Mouse (Mus musculus): ENCODE results near the gene Cyp3a44. TPM values are rescaled to one million over a fixed set of nuclear protein-coding genes. Genes with fewer than 3 reads are reported as not detected.
"Not testable (repeated sequence)": the region's sequence is repeated elsewhere in the genome, so short reads cannot be mapped to it uniquely, and the experiment has no call there.

Cyp3a44 gene
- 10 to 100 TPM in 1 of 2 experiments, under 1 TPM in 1; 0.14 to 16.8 TPM for total RNA-seq (2021)
- long read RNA-seq, experiment 1, transcript Cyp3a44-201 (13 exons, 1,962 nt), result major isoform, 19 of 23 reads
- long read RNA-seq, experiment 1, partial matches to known transcripts, result 0 of 23 reads
- long read RNA-seq, experiment 1, other reads (novel, unspliced or antisense), result 4 of 23 reads
- long read RNA-seq, experiment 2, result 0 reads

DNA sequence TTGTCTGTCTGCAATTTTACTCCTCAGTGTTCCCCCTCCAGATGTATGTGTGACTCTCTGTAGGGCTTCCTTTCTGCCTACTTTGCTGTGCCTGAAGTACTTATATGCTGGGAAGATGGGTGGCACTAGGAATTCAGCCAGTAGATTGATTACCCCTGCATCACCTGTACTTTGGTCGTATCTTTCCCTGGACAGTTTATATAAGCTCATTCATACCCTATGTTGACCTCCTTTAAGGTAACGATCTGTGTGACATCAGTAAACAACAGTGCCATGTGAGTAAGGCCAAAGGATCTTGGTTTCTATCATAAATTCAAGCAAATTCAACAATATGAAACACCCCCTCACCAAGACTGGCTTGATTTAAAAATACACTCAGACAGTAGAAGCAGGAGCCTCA is at the start of gene Cyp3a44:
Gene Cyp3a44 (minus strand): TSS at position 79 of the 400 bp plus-strand sequence.
- not testable (repeated sequence) for DNase-seq (ENCODE audit: low spot score in 2 of 2)

GRCm38 (mm10) chr5:145800229-145800628 is 5.4 kb downstream of the Cyp3a44 start:
- not testable (repeated sequence) for DNase-seq (ENCODE audit: low spot score in 2 of 2)

DNA sequence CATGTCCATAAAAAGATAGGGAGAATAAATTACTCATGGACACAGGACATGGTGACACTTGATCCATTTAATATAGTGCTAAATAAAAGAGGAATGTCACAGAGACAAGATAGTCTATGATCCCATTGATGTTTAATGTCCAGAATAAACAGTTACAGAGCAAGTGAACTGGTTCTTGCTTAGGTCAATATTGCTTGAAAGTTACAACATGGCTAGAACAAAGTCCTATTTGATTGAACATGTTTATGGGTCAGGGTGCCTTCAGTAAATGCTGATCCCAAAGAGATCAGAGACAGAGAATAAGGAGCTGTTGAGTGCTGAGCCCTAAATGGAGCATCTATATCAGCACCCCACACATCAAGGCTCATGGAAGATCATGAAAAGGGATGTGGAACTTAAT is 12.4 kb downstream of the Cyp3a44 start:
- not testable (repeated sequence) for DNase-seq (ENCODE audit: low spot score in 2 of 2)

DNA sequence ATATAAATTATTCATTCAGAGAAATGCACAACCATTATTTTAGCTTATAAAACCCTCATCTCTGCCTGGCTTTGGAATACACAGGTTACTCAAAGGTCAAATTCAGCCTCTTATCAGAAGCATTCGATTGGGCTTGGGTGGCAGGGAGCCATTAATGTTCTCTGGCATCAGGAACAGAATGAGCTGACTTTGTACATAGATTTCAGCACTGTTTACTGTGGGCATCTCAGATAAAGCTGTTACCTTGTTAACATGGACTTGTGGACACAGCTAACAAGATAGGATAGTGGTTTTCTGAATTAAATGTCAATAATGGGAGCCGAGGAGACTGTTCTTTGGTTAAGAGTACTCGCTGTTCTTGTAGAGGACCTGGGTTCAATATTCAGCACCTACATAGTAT is 68.2 kb downstream of the Cyp3a44 start:
- not testable (repeated sequence) for DNase-seq (ENCODE audit: low spot score in 2 of 2)

Other genes with a start within 250 kb of the Cyp3a44 start
- under 1 TPM in 1 of 2 experiments, not detected in 1; 0.37 TPM for gene Cyp3a41b, start 221.1 kb downstream of the Cyp3a44 start, total RNA-seq (2021)
- 10 to 100 TPM in 1 of 2 experiments, under 1 TPM in 1; 0.50 to 15.4 TPM for gene Cyp3a41a, start 85.7 kb downstream of the Cyp3a44 start, total RNA-seq (2021)
- gene Cyp3a11, start 74.1 kb upstream of the Cyp3a44 start, total RNA-seq (2021), result 10 to 100 TPM in 1 of 2 experiments, 1 to 10 TPM in 1; 1.0 to 43.8 TPM
- gene Cyp3a25, start 203.7 kb upstream of the Cyp3a44 start, total RNA-seq (2021), result 1 to 10 TPM in 1 of 2 experiments, under 1 TPM in 1; 0.28 to 9.2 TPM